Mouse (Mus musculus): ENCODE measurements at regions not wholly inside any gene's neighbourhood (a gene's known extent, or its start where the extent isn't known, plus 50 kb on each side); places are given as distances from the start of the nearest gene placed in this dataset.

GRCm38 (mm10) chr3:52634353-52634752 is 366.2 kb downstream of the Foxo1 start:
- H3K27ac ChIP-seq = no peak overlapping the region
- peaks cover 3% of the 10 kb centered on the region; the same call in 1 of the 2 replicates for H3K4me1 ChIP-seq
- no peak for ATAC-seq (ENCODE audit: insufficient number of reproducible peaks, insufficient read depth, low FRiP score, low TSS enrichment, low read depth)
- WGBS = 59% methylated on average over 6 of the region's 6 CpGs
- H3K4me3 ChIP-seq = no peak overlapping the region
- H3K4me2 ChIP-seq = no peak overlapping the region
- peaks cover 12% of the 10 kb centered on the region; the same call in 1 of the 2 replicates for H3K27me3 ChIP-seq
- no peak overlapping the region for H3K9ac ChIP-seq
- H3K36me3 ChIP-seq = no peaks in the 10 kb centered on the region
- H3K9me3 ChIP-seq = no peaks in the 10 kb centered on the region

GRCm38 (mm10) chr3:52633491-52634100 is 365.5 kb downstream of the Foxo1 start:
- no peaks in the 10 kb centered on the region for H3K36me3 ChIP-seq
- no peak overlapping the region for H3K4me3 ChIP-seq
- H3K9ac ChIP-seq = no peak overlapping the region
- peaks cover 12% of the 10 kb centered on the region; the same call in 1 of the 2 replicates for H3K27me3 ChIP-seq
- H3K27ac ChIP-seq = no peak overlapping the region
- no peak for ATAC-seq (ENCODE audit: insufficient number of reproducible peaks, insufficient read depth, low FRiP score, low TSS enrichment, low read depth)
- H3K9me3 ChIP-seq = no peaks in the 10 kb centered on the region
- WGBS = 69% methylated on average over 15 of the region's 15 CpGs
- H3K4me1 ChIP-seq = peaks cover 3% of the 10 kb centered on the region; the same call in 1 of the 2 replicates
- no peak overlapping the region for H3K4me2 ChIP-seq

- no peak for ATAC-seq (ENCODE audit: insufficient number of reproducible peaks, insufficient read depth, low FRiP score, low TSS enrichment, low read depth)
- 76% methylated on average over 2 of the region's 2 CpGs for WGBS
Measured at GRCm38 (mm10) chr3:52632635-52633034, 364.5 kb downstream of the Foxo1 start.

GRCm38 (mm10) chr3:52630209-52630608 is 362.1 kb downstream of the Foxo1 start:
- 86% methylated on average over 5 of the region's 5 CpGs for WGBS
- H3K4me2 ChIP-seq = no peak overlapping the region
- H3K9ac ChIP-seq = no peak overlapping the region
- no peak overlapping the region for H3K4me3 ChIP-seq
- no peak overlapping the region for H3K27ac ChIP-seq
- H3K27me3 ChIP-seq = peaks cover 10% of the 10 kb centered on the region; the same call in 1 of the 2 replicates
- no peak for ATAC-seq (ENCODE audit: insufficient number of reproducible peaks, insufficient read depth, low FRiP score, low TSS enrichment, low read depth)
- no peaks in the 10 kb centered on the region for H3K9me3 ChIP-seq
- no peaks in the 10 kb centered on the region for H3K36me3 ChIP-seq
- peaks cover 3% of the 10 kb centered on the region; the same call in 1 of the 2 replicates for H3K4me1 ChIP-seq

More at GRCm38 (mm10) chr3:52632635-52633034, 364.5 kb downstream of the Foxo1 start:
- Histone ChIP-seq H3K27ac (no peak overlapping the region), H3K36me3 (no peaks in the 10 kb centered on the region), H3K27me3 (peaks cover 10% of the 10 kb centered on the region; the same call in 1 of the 2 replicates), H3K4me3 (no peak overlapping the region), H3K4me2 (no peak overlapping the region), H3K9ac (no peak overlapping the region), H3K9me3 (no peaks in the 10 kb centered on the region), H3K4me1 (peaks cover 3% of the 10 kb centered on the region; the same call in 1 of the 2 replicates)

GRCm38 (mm10) chr3:52625125-52625524 is 357.0 kb downstream of the Foxo1 start:
- H3K27me3 ChIP-seq = no peaks in the 10 kb centered on the region
- H3K4me1 ChIP-seq = no peaks in the 10 kb centered on the region
- H3K9ac ChIP-seq = no peak overlapping the region
- ATAC-seq (ENCODE audit: insufficient number of reproducible peaks, insufficient read depth, low FRiP score, low TSS enrichment, low read depth) = no peak
- H3K36me3 ChIP-seq = no peaks in the 10 kb centered on the region
- no peak overlapping the region for H3K27ac ChIP-seq
- no peaks in the 10 kb centered on the region for H3K9me3 ChIP-seq
- H3K4me2 ChIP-seq = no peak overlapping the region
- 55% methylated on average over 1 of the region's 1 CpGs for WGBS
- no peak overlapping the region for H3K4me3 ChIP-seq

- H3K9ac ChIP-seq = no peak overlapping the region
- 92% methylated on average over 8 of the region's 8 CpGs for WGBS
- no peak overlapping the region for H3K27ac ChIP-seq
- H3K4me3 ChIP-seq = no peak overlapping the region
- H3K27me3 ChIP-seq = no peaks in the 10 kb centered on the region
- no peaks in the 10 kb centered on the region for H3K4me1 ChIP-seq
- no peaks in the 10 kb centered on the region for H3K36me3 ChIP-seq
- no peak for ATAC-seq (ENCODE audit: insufficient number of reproducible peaks, insufficient read depth, low FRiP score, low TSS enrichment, low read depth)
- no peak overlapping the region for H3K4me2 ChIP-seq
- H3K9me3 ChIP-seq = no peaks in the 10 kb centered on the region
Measured at GRCm38 (mm10) chr3:52622530-52622929, 354.4 kb downstream of the Foxo1 start.

- H3K36me3 ChIP-seq = no peaks in the 10 kb centered on the region
- ATAC-seq (ENCODE audit: insufficient number of reproducible peaks, insufficient read depth, low FRiP score, low TSS enrichment, low read depth) = no peak
- no peaks in the 10 kb centered on the region; the same call in 1 of the 2 replicates for H3K27me3 ChIP-seq
- 73% methylated on average over 8 of the region's 8 CpGs for WGBS
- no peak overlapping the region for H3K4me2 ChIP-seq
- H3K9me3 ChIP-seq = no peaks in the 10 kb centered on the region
- H3K9ac ChIP-seq = no peak overlapping the region
- no peak overlapping the region for H3K27ac ChIP-seq
- no peaks in the 10 kb centered on the region for H3K4me1 ChIP-seq
- H3K4me3 ChIP-seq = no peak overlapping the region
Measured at GRCm38 (mm10) chr3:52621936-52622335, 353.8 kb downstream of the Foxo1 start.

- H3K36me3 ChIP-seq = no peaks in the 10 kb centered on the region
- H3K27me3 ChIP-seq = peaks cover 7% of the 10 kb centered on the region; the same call in 1 of the 2 replicates
- no peak overlapping the region for H3K4me2 ChIP-seq
- no peak for ATAC-seq (ENCODE audit: insufficient number of reproducible peaks, insufficient read depth, low FRiP score, low TSS enrichment, low read depth)
- H3K4me1 ChIP-seq = peaks cover 7% of the 10 kb centered on the region; the same call in 1 of the 2 replicates
- 95% methylated on average over 2 of the region's 2 CpGs for WGBS
- no peak overlapping the region for H3K4me3 ChIP-seq
- H3K9ac ChIP-seq = no peak overlapping the region
- H3K9me3 ChIP-seq = no peaks in the 10 kb centered on the region
- H3K27ac ChIP-seq = no peak overlapping the region
Measured at GRCm38 (mm10) chr3:52618925-52619224, 350.7 kb downstream of the Foxo1 start.

GRCm38 (mm10) chr3:52618212-52618924 is 350.2 kb downstream of the Foxo1 start:
- WGBS = 78% methylated on average over 7 of the region's 7 CpGs
- ATAC-seq (ENCODE audit: insufficient number of reproducible peaks, insufficient read depth, low FRiP score, low TSS enrichment, low read depth) = no peak
- H3K27ac ChIP-seq = no peak overlapping the region
- H3K9me3 ChIP-seq = no peaks in the 10 kb centered on the region
- H3K9ac ChIP-seq = no peak overlapping the region
- no peaks in the 10 kb centered on the region for H3K36me3 ChIP-seq
- H3K4me3 ChIP-seq = no peak overlapping the region
- no peak overlapping the region for H3K4me2 ChIP-seq
- peaks cover 7% of the 10 kb centered on the region; the same call in 1 of the 2 replicates for H3K4me1 ChIP-seq
- peaks cover 7% of the 10 kb centered on the region; the same call in 1 of the 2 replicates for H3K27me3 ChIP-seq

- Histone ChIP-seq H3K9ac (no peak overlapping the region), H3K36me3 (no peaks in the 10 kb centered on the region), H3K9me3 (no peaks in the 10 kb centered on the region), H3K4me1 (peaks cover 7% of the 10 kb centered on the region; the same call in 1 of the 2 replicates), H3K4me2 (no peak overlapping the region), H3K27me3 (peaks cover 7% of the 10 kb centered on the region; the same call in 1 of the 2 replicates), H3K4me3 (no peak overlapping the region), H3K27ac (no peak overlapping the region)
- ATAC-seq (ENCODE audit: insufficient number of reproducible peaks, insufficient read depth, low FRiP score, low TSS enrichment, low read depth) = no peak
- WGBS = 38% methylated on average over 8 of the region's 8 CpGs
Measured at GRCm38 (mm10) chr3:52617413-52618149, 349.4 kb downstream of the Foxo1 start.

GRCm38 (mm10) chr3:52611881-52612280 is 343.7 kb downstream of the Foxo1 start:
- no peaks in the 10 kb centered on the region for H3K9me3 ChIP-seq
- no peak overlapping the region for H3K27ac ChIP-seq
- no peak overlapping the region for H3K4me2 ChIP-seq
- H3K4me3 ChIP-seq = no peak overlapping the region
- no peak overlapping the region for H3K9ac ChIP-seq
- ATAC-seq (ENCODE audit: insufficient number of reproducible peaks, insufficient read depth, low FRiP score, low TSS enrichment, low read depth) = no peak
- 92% methylated on average over 8 of the region's 8 CpGs for WGBS
- H3K36me3 ChIP-seq = no peaks in the 10 kb centered on the region
- H3K27me3 ChIP-seq = peaks cover 7% of the 10 kb centered on the region; the same call in 1 of the 2 replicates
- peaks cover 15% of the 10 kb centered on the region; the same call in 1 of the 2 replicates for H3K4me1 ChIP-seq
